Mouse (Mus musculus) heart, adult 2 months (tissue): Measurements from ENCODE around the gene Ap1s1. TPM values are rescaled to one million over a fixed set of nuclear protein-coding genes. Genes with fewer than 3 reads are reported as not detected.

Experiments used
- DNase-seq, 2 experiments: peaks; one replicate each; pipeline ENCODE4 v3.0.0; 2021
- H3K27ac ChIP-seq: fragments of 200-600 bp; 2 replicates; pipeline ENCODE4 v1.8.1; 2022
- H3K27me3 ChIP-seq: fragments of 200-500 bp; 2 replicates; pipeline ENCODE4 v1.6.1; 2012; ENCODE audit warnings: mild to moderate bottlenecking, low read length, inconsistent platforms, mixed read lengths; ENCODE audit not compliant: control insufficient read depth, insufficient read depth
- H3K36me3 ChIP-seq: fragments of 200-500 bp; 2 replicates; pipeline ENCODE4 v1.6.1; 2012; ENCODE audit warnings: low read length, inconsistent platforms; ENCODE audit not compliant: control insufficient read depth, insufficient read depth
- H3K4me1 ChIP-seq: fragments of 200-500 bp; 2 replicates; pipeline ENCODE4 v1.6.1; 2011; ENCODE audit warnings: low read length; ENCODE audit not compliant: control insufficient read depth, insufficient read depth
- H3K4me3 ChIP-seq: fragments of 200-600 bp; 2 replicates; pipeline ENCODE4 v1.8.1; 2022
- H3K79me2 ChIP-seq: fragments of 200-500 bp; replicated peaks from 2 replicates; pipeline ENCODE4 v1.6.1; 2012; ENCODE audit warnings: mild to moderate bottlenecking, inconsistent platforms, low read length, moderate library complexity, mixed read lengths; ENCODE audit not compliant: control insufficient read depth, insufficient read depth
- H3K9ac ChIP-seq: fragments of 200-500 bp; 2 replicates; pipeline ENCODE4 v1.6.1; 2012; ENCODE audit warnings: low read depth, mild to moderate bottlenecking, control low read depth, inconsistent platforms, low read length, mixed read lengths
- CTCF ChIP-seq: fragments of 200-600 bp; IDR thresholded peaks from 2 replicates; pipeline ENCODE4 v1.8.1; 2022; ENCODE audit warnings: antibody characterized with exemption, mild to moderate bottlenecking, moderate library complexity
- EP300 ChIP-seq: fragments of 200-500 bp; IDR thresholded peaks from 2 replicates; pipeline ENCODE4 v1.6.1; 2011; ENCODE audit warnings: low read depth, low read length, control low read depth; ENCODE audit not compliant: insufficient read depth
- POLR2A ChIP-seq: fragments of 200-500 bp; IDR thresholded peaks from 2 replicates; pipeline ENCODE4 v1.6.1; 2011; ENCODE audit warnings: mild to moderate bottlenecking, low read depth, low read length, control low read depth; ENCODE audit not compliant: insufficient read depth
- WGBS: fragments of 180-500 bp; shearing (Covaris S2); methylation state at CpG from one replicate; pipeline ENCODE4 v1.1.7; 2018; 5-methylcytosine and 5-hydroxymethylcytosine counted together
- intact Hi-C: fragments of 180-260 bp; cut with DNase I; formaldehyde crosslinking; loops from one replicate; pipeline ENCODE4 v1.15.1; 2025
- polyA plus RNA-seq: library from polyadenylated mRNA; depleted of rRNA; stranded (reverse); fragments of >200 nt; gene quantifications from 2 replicates; pipeline ENCODE4 v1.2.3, GENCODE M21; 2012
- total RNA-seq, 2 experiments: library from RNA; stranded (reverse); gene quantifications; 2 replicates each; pipeline ENCODE4 v1.2.3; 2021

The Ap1s1 gene
- total and polyA plus RNA-seq, 3 experiments = 23.4 to 36.8 (median 33.9) TPM

DNA sequence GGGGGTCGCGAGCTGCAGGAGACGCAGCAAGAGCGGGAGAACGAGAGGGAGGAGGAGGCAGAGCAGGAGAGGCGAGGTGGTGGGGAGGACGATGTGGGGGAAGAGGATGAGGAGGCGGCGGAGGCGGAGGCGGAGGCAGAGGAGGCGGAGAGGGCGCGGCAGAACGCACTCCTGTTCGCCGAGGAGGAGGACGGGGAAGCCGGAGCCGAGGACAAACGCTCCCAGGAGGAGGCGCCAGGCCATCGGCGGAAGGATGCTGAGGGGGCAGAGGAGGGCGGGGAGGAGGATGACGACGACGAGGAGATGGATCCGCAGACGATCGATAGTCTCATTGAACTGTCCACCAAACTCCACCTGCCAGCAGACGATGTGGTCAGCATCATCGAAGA, 13.9 kb downstream of the Ap1s1 start:
- Histone ChIP-seq H3K9ac (peak overlapping the region; percentile 40; the same call in 1 of the 2 replicates), H3K4me3 (peak overlapping the region; percentile 50), H3K4me1 (peaks cover 2% of the 10 kb centered on the region), H3K27me3 (peaks cover 16% of the 10 kb centered on the region), H3K27ac (no peak overlapping the region), H3K79me2 (no peaks in the 10 kb centered on the region), H3K36me3 (no peaks in the 10 kb centered on the region)
- under 1% methylated on average over 30 of the region's 33 CpGs for WGBS
- TF ChIP-seq EP300 = no peak
- TF ChIP-seq POLR2A = no peak
- no peak for TF ChIP-seq CTCF
- peak in 1 of 2 experiments; percentile 34 for DNase-seq
- intact Hi-C loops = loop anchor here (2.0 kb wide), 1 partner anchor 15 kb away; the partner anchor contains the start of gene Ap1s1

- peaks cover 17% of the 10 kb centered on the region for H3K27me3 ChIP-seq
- 1% methylated on average over 78 of the region's 78 CpGs for WGBS
- peak overlapping the region; percentile 40; the same call in 1 of the 2 replicates for H3K9ac ChIP-seq
- TF ChIP-seq EP300 (no peak), POLR2A (no peak), CTCF (no peak)
- H3K27ac ChIP-seq = no peak overlapping the region
- H3K36me3 ChIP-seq = no peaks in the 10 kb centered on the region
- peak; percentile 24 to 37 for DNase-seq
- intact Hi-C loops = loop anchor here (2.0 kb wide), 1 partner anchor 15 kb away; the partner anchor contains the start of gene Ap1s1
- peaks cover 2% of the 10 kb centered on the region for H3K4me1 ChIP-seq
- peak overlapping the region; percentile 50 for H3K4me3 ChIP-seq
- no peaks in the 10 kb centered on the region for H3K79me2 ChIP-seq
Measured at GRCm38 (mm10) chr5:137031076-137032032, 14.6 kb downstream of the Ap1s1 start.

- H3K79me2 ChIP-seq = no peaks in the 10 kb centered on the region
- 14% methylated on average over 22 of the region's 22 CpGs for WGBS
- intact Hi-C loops = no loop called here
- TF ChIP-seq POLR2A (no peak), CTCF (no peak), EP300 (no peak)
- DNase-seq = no peak
- H3K27me3 ChIP-seq = peaks cover 17% of the 10 kb centered on the region
- H3K27ac ChIP-seq = no peak overlapping the region
- H3K4me3 ChIP-seq = no peak overlapping the region
- H3K36me3 ChIP-seq = no peaks in the 10 kb centered on the region
- H3K9ac ChIP-seq = no peak overlapping the region
- H3K4me1 ChIP-seq = peaks cover 2% of the 10 kb centered on the region
Measured at GRCm38 (mm10) chr5:137030416-137030810, 15.5 kb downstream of the Ap1s1 start.

GRCm38 (mm10) chr5:137029643-137030415, 16.1 kb downstream of the Ap1s1 start:
- Histone ChIP-seq H3K9ac (no peak overlapping the region), H3K27me3 (peaks cover 17% of the 10 kb centered on the region), H3K4me1 (peaks cover 2% of the 10 kb centered on the region), H3K27ac (no peak overlapping the region), H3K79me2 (no peaks in the 10 kb centered on the region), H3K36me3 (no peaks in the 10 kb centered on the region), H3K4me3 (no peak overlapping the region)
- TF ChIP-seq EP300 = no peak
- DNase-seq = peak; percentile 90 to 95
- 1% methylated on average over 52 of the region's 52 CpGs for WGBS
- intact Hi-C loops = loop anchor here (5.0 kb wide), 1 partner anchor 32 kb away; no protein-coding TSS in a partner anchor

DNA sequence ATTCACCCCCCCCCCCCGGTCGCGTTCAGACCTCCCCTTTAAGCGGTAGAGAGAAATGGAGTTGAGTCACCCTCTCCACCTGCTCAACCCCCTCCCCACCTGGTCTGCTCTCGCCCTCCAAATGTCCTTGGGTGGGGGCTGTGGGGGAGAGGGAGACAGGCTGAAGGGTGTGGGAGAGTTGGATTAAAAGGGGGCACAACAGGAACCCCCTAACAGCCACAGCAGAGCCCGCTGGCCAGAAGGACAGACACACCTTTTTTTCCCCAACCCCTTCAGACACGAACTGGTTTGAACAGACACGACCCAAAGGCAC, 16.7 kb downstream of the Ap1s1 start:
- Histone ChIP-seq H3K27ac (no peak overlapping the region), H3K4me3 (no peak overlapping the region), H3K4me1 (peaks cover 2% of the 10 kb centered on the region), H3K79me2 (no peaks in the 10 kb centered on the region), H3K36me3 (no peaks in the 10 kb centered on the region), H3K27me3 (peaks cover 18% of the 10 kb centered on the region), H3K9ac (no peak overlapping the region)
- intact Hi-C loops = loop anchor here (5.0 kb wide), 1 partner anchor 33 kb away; no protein-coding TSS in a partner anchor
- DNase-seq = no peak
- WGBS = 2% methylated on average over 8 of the region's 8 CpGs
- TF ChIP-seq CTCF (no peak), EP300 (no peak), POLR2A (no peak)
